Mouse (Mus musculus) forebrain, embryonic 10.5 days (tissue): ENCODE measurements at regions not wholly inside any gene's neighbourhood (a gene's known extent, or its start where the extent isn't known, plus 50 kb on each side); places are given as distances from the start of the nearest gene placed in this dataset.

Experiments used
- DNase-seq: peaks from one replicate; pipeline ENCODE4 v3.0.0-alpha.2; 2017; ENCODE audit warnings: low spot score; ENCODE audit errors: extremely low spot score
- H3K27ac ChIP-seq: fragments of 300-500 bp; sonication (generic); 2 replicates; pipeline ENCODE4 v1.5.1; 2016; ENCODE audit warnings: mild to moderate bottlenecking
- H3K27me3 ChIP-seq: fragments of 300-500 bp; sonication (generic); 2 replicates; pipeline ENCODE4 v1.6.1; 2016; ENCODE audit warnings: mild to moderate bottlenecking; ENCODE audit not compliant: poor library complexity, severe bottlenecking
- H3K36me3 ChIP-seq: fragments of 300-500 bp; sonication (generic); replicated peaks from 2 replicates; pipeline ENCODE4 v1.6.1; 2016; ENCODE audit warnings: mild to moderate bottlenecking, moderate library complexity
- H3K4me1 ChIP-seq: fragments of 300-500 bp; sonication (generic); 2 replicates; pipeline ENCODE4 v1.6.1; 2016
- H3K4me3 ChIP-seq: fragments of 300-500 bp; sonication (generic); 2 replicates; pipeline ENCODE4 v1.5.1; 2016; ENCODE audit warnings: mild to moderate bottlenecking, moderate library complexity
- H3K9me3 ChIP-seq: fragments of 300-500 bp; sonication (generic); 2 replicates; pipeline ENCODE4 v1.6.1; 2016; ENCODE audit warnings: mild to moderate bottlenecking, moderate library complexity
- WGBS: fragments of 180-500 bp; shearing (Covaris S2); methylation state at CpG from one replicate; pipeline ENCODE4 v1.1.7; 2016; 5-methylcytosine and 5-hydroxymethylcytosine counted together

GRCm38 (mm10) chr5:119338711-119339110 lies 331.8 kb upstream of the Tbx3 start:
- WGBS = 93% methylated on average over 6 of the region's 6 CpGs
- DNase-seq = no peak
- H3K27me3 ChIP-seq = no peaks in the 10 kb centered on the region
- H3K9me3 ChIP-seq = no peaks in the 10 kb centered on the region
- H3K4me1 ChIP-seq = no peaks in the 10 kb centered on the region
- H3K36me3 ChIP-seq = no peaks in the 10 kb centered on the region
- no peak overlapping the region for H3K4me3 ChIP-seq
- H3K27ac ChIP-seq = no peak overlapping the region

GRCm38 (mm10) chr5:119348303-119348702 lies 322.2 kb upstream of the Tbx3 start:
- Histone ChIP-seq H3K9me3 (no peaks in the 10 kb centered on the region), H3K4me1 (peaks cover 10% of the 10 kb centered on the region), H3K27ac (0 out of 2 replicates have a peak overlapping the region, but pooled peaks have one; percentile 11), H3K27me3 (peaks cover 5% of the 10 kb centered on the region; the same call in 1 of the 2 replicates), H3K4me3 (no peak overlapping the region), H3K36me3 (no peaks in the 10 kb centered on the region)
- WGBS = 58% methylated on average over 4 of the region's 4 CpGs
- DNase-seq = no peak

- Histone ChIP-seq H3K27ac (no peak overlapping the region), H3K4me1 (peaks cover 10% of the 10 kb centered on the region), H3K4me3 (no peak overlapping the region), H3K9me3 (no peaks in the 10 kb centered on the region), H3K36me3 (no peaks in the 10 kb centered on the region), H3K27me3 (peaks cover 5% of the 10 kb centered on the region; the same call in 1 of the 2 replicates)
- DNase-seq = no peak
- 88% methylated on average over 6 of the region's 6 CpGs for WGBS
These were observed 321.1 kb upstream of the Tbx3 start for GRCm38 (mm10) chr5:119349395-119349794.

GRCm38 (mm10) chr5:119350325-119350915 lies 320.0 kb upstream of the Tbx3 start:
- WGBS = 80% methylated on average over 8 of the region's 8 CpGs
- Histone ChIP-seq H3K9me3 (no peaks in the 10 kb centered on the region), H3K36me3 (no peaks in the 10 kb centered on the region), H3K4me3 (no peak overlapping the region), H3K27me3 (peaks cover 5% of the 10 kb centered on the region; the same call in 1 of the 2 replicates), H3K27ac (no peak overlapping the region), H3K4me1 (peaks cover 10% of the 10 kb centered on the region)
- no peak for DNase-seq

- 93% methylated on average over 10 of the region's 10 CpGs for whole genome bisulfite sequencing
These were observed 315.0 kb upstream of the Tbx3 start for GRCm38 (mm10) chr5:119355471-119355870.

GRCm38 (mm10) chr5:119356051-119356450 lies 314.4 kb upstream of the Tbx3 start:
- no peak for DNase-seq
- Histone ChIP-seq H3K4me1 (no peaks in the 10 kb centered on the region), H3K36me3 (no peaks in the 10 kb centered on the region), H3K27me3 (no peaks in the 10 kb centered on the region), H3K27ac (no peak overlapping the region), H3K4me3 (no peak overlapping the region), H3K9me3 (no peaks in the 10 kb centered on the region)
- whole genome bisulfite sequencing = 91% methylated on average over 5 of the region's 5 CpGs

More at GRCm38 (mm10) chr5:119355471-119355870, 315.0 kb upstream of the Tbx3 start:
- no peak for DNase-seq
- no peaks in the 10 kb centered on the region for H3K9me3 ChIP-seq
- no peaks in the 10 kb centered on the region for H3K36me3 ChIP-seq
- H3K4me1 ChIP-seq = no peaks in the 10 kb centered on the region
- H3K27me3 ChIP-seq = no peaks in the 10 kb centered on the region
- no peak overlapping the region for H3K4me3 ChIP-seq
- no peak overlapping the region for H3K27ac ChIP-seq

GRCm38 (mm10) chr5:119359709-119360108 lies 310.8 kb upstream of the Tbx3 start:
- no peaks in the 10 kb centered on the region for H3K36me3 ChIP-seq
- WGBS = 67% methylated on average over 5 of the region's 5 CpGs
- no peak for DNase-seq

GRCm38 (mm10) chr5:119360351-119360750 lies 310.1 kb upstream of the Tbx3 start:
- H3K9me3 ChIP-seq = no peaks in the 10 kb centered on the region
- H3K27me3 ChIP-seq = peaks cover 11% of the 10 kb centered on the region
- H3K36me3 ChIP-seq = no peaks in the 10 kb centered on the region
- DNase-seq = no peak
- H3K4me3 ChIP-seq = no peak overlapping the region
- H3K4me1 ChIP-seq = no peaks in the 10 kb centered on the region
- no peak overlapping the region for H3K27ac ChIP-seq
- 94% methylated on average over 2 of the region's 2 CpGs for WGBS

More at GRCm38 (mm10) chr5:119359709-119360108, 310.8 kb upstream of the Tbx3 start:
- Histone ChIP-seq H3K9me3 (no peaks in the 10 kb centered on the region), H3K27ac (no peak overlapping the region), H3K4me1 (no peaks in the 10 kb centered on the region), H3K4me3 (no peak overlapping the region), H3K27me3 (peaks cover 11% of the 10 kb centered on the region)

GRCm38 (mm10) chr5:119361406-119362044 lies 308.9 kb upstream of the Tbx3 start:
- Histone ChIP-seq H3K36me3 (no peaks in the 10 kb centered on the region), H3K27me3 (peaks cover 14% of the 10 kb centered on the region)
- 79% methylated on average over 6 of the region's 6 CpGs for WGBS

GRCm38 (mm10) chr5:119362452-119362851 lies 308.0 kb upstream of the Tbx3 start:
- no peak for DNase-seq
- H3K4me3 ChIP-seq = no peak overlapping the region
- WGBS = 86% methylated on average over 12 of the region's 12 CpGs
- H3K27ac ChIP-seq = no peak overlapping the region
- H3K36me3 ChIP-seq = no peaks in the 10 kb centered on the region
- H3K4me1 ChIP-seq = no peaks in the 10 kb centered on the region
- H3K9me3 ChIP-seq = no peaks in the 10 kb centered on the region
- peaks cover 21% of the 10 kb centered on the region for H3K27me3 ChIP-seq

More at GRCm38 (mm10) chr5:119361406-119362044, 308.9 kb upstream of the Tbx3 start:
- Histone ChIP-seq H3K4me3 (no peak overlapping the region), H3K27ac (no peak overlapping the region), H3K9me3 (no peaks in the 10 kb centered on the region), H3K4me1 (no peaks in the 10 kb centered on the region)
- no peak for DNase-seq

- no peak overlapping the region for H3K27ac ChIP-seq
- 87% methylated on average over 4 of the region's 4 CpGs for WGBS
- no peaks in the 10 kb centered on the region for H3K9me3 ChIP-seq
These were observed 306.2 kb upstream of the Tbx3 start for GRCm38 (mm10) chr5:119364250-119364649.

GRCm38 (mm10) chr5:119365157-119365556 lies 305.3 kb upstream of the Tbx3 start:
- Histone ChIP-seq H3K4me1 (no peaks in the 10 kb centered on the region), H3K36me3 (no peaks in the 10 kb centered on the region), H3K27ac (no peak overlapping the region), H3K9me3 (no peaks in the 10 kb centered on the region), H3K4me3 (no peak overlapping the region), H3K27me3 (peaks cover 43% of the 10 kb centered on the region)
- 88% methylated on average over 6 of the region's 6 CpGs for WGBS
- no peak for DNase-seq

More at GRCm38 (mm10) chr5:119364250-119364649, 306.2 kb upstream of the Tbx3 start:
- Histone ChIP-seq H3K4me3 (no peak overlapping the region), H3K36me3 (no peaks in the 10 kb centered on the region), H3K4me1 (no peaks in the 10 kb centered on the region), H3K27me3 (peaks cover 34% of the 10 kb centered on the region)
- no peak for DNase-seq

GRCm38 (mm10) chr5:119366296-119366695 lies 304.2 kb upstream of the Tbx3 start:
- Histone ChIP-seq H3K36me3 (no peaks in the 10 kb centered on the region), H3K4me1 (peaks cover 10% of the 10 kb centered on the region), H3K4me3 (no peak overlapping the region), H3K9me3 (no peaks in the 10 kb centered on the region), H3K27me3 (peaks cover 53% of the 10 kb centered on the region), H3K27ac (no peak overlapping the region)
- DNase-seq = no peak
- WGBS = 77% methylated on average over 5 of the region's 5 CpGs
